Mouse (Mus musculus): ENCODE results near the gene Hmgb4. TPM values are rescaled to one million over a fixed set of nuclear protein-coding genes. Genes with fewer than 3 reads are reported as not detected.

Hmgb4 gene
- polyA plus RNA-seq, 1 experiment from 2014 or later = not detected

- H3K27me3 ChIP-seq (replicated peaks; ENCODE audit: control insufficient read depth, insufficient read depth, low read length) = no peaks in the 10 kb centered on the region
- WGBS = 46% methylated on average over 19 of the region's 19 CpGs
Measured at GRCm38 (mm10) chr4:128241075-128241853, 19.5 kb downstream of the Hmgb4 start.

GRCm38 (mm10) chr4:128239113-128239512 lies 21.6 kb downstream of the Hmgb4 start:
- Histone ChIP-seq H3K9ac (ENCODE audit: low read depth, low read length) (no peak overlapping the region), H3K4me3 (ENCODE audit: low read depth, low read length) (no peak overlapping the region), H3K27me3 (replicated peaks; ENCODE audit: control insufficient read depth, insufficient read depth, low read length) (no peaks in the 10 kb centered on the region), H3K9me3 (ENCODE audit: control insufficient read depth, low read length) (no peaks in the 10 kb centered on the region), H3K36me3 (ENCODE audit: control insufficient read depth, insufficient read depth, low read length) (no peaks in the 10 kb centered on the region), H3K4me1 (replicated peaks; ENCODE audit: control insufficient read depth, insufficient read depth, low read length) (no peaks in the 10 kb centered on the region), H3K4me2 (no peak overlapping the region), H3K27ac (ENCODE audit: low read depth, low read length) (no peak overlapping the region)
- 35% methylated on average over 1 of the region's 1 CpGs for WGBS
- ATAC-seq (replicated peaks; ENCODE audit: low FRiP score) (no peak), DNase-seq (ENCODE audit: low spot score) (no peak)

More at GRCm38 (mm10) chr4:128241075-128241853, 19.5 kb downstream of the Hmgb4 start:
- Histone ChIP-seq H3K4me3 (ENCODE audit: low read depth, low read length) (no peak overlapping the region), H3K9me3 (ENCODE audit: control insufficient read depth, low read length) (no peaks in the 10 kb centered on the region), H3K27ac (ENCODE audit: low read depth, low read length) (no peak overlapping the region), H3K9ac (ENCODE audit: low read depth, low read length) (no peak overlapping the region), H3K36me3 (ENCODE audit: control insufficient read depth, insufficient read depth, low read length) (no peaks in the 10 kb centered on the region), H3K4me1 (replicated peaks; ENCODE audit: control insufficient read depth, insufficient read depth, low read length) (no peaks in the 10 kb centered on the region), H3K4me2 (no peak overlapping the region)
- DNase-seq (ENCODE audit: low spot score) (no peak), ATAC-seq (replicated peaks; ENCODE audit: low FRiP score) (no peak)

GRCm38 (mm10) chr4:128233458-128233857 lies 27.3 kb downstream of the Hmgb4 start:
- no peak overlapping the region for H3K4me3 ChIP-seq (ENCODE audit: low read depth, low read length)
- DNase-seq (ENCODE audit: low spot score) = no peak
- no peaks in the 10 kb centered on the region for H3K9me3 ChIP-seq (ENCODE audit: control insufficient read depth, low read length)
- H3K9ac ChIP-seq (ENCODE audit: low read depth, low read length) = no peak overlapping the region
- no peak overlapping the region for H3K4me2 ChIP-seq
- H3K27me3 ChIP-seq (replicated peaks; ENCODE audit: control insufficient read depth, insufficient read depth, low read length) = no peaks in the 10 kb centered on the region
- H3K36me3 ChIP-seq (ENCODE audit: control insufficient read depth, insufficient read depth, low read length) = no peaks in the 10 kb centered on the region
- WGBS = 79% methylated on average over 13 of the region's 13 CpGs
- no peak overlapping the region for H3K27ac ChIP-seq (ENCODE audit: low read depth, low read length)
- H3K4me1 ChIP-seq (replicated peaks; ENCODE audit: control insufficient read depth, insufficient read depth, low read length) = no peaks in the 10 kb centered on the region
- no peak for ATAC-seq (replicated peaks; ENCODE audit: low FRiP score)

- Histone ChIP-seq H3K27me3 (replicated peaks; ENCODE audit: control insufficient read depth, insufficient read depth, low read length) (no peaks in the 10 kb centered on the region), H3K4me2 (no peak overlapping the region), H3K9ac (ENCODE audit: low read depth, low read length) (no peak overlapping the region), H3K36me3 (ENCODE audit: control insufficient read depth, insufficient read depth, low read length) (no peaks in the 10 kb centered on the region), H3K27ac (ENCODE audit: low read depth, low read length) (no peak overlapping the region), H3K4me1 (replicated peaks; ENCODE audit: control insufficient read depth, insufficient read depth, low read length) (no peaks in the 10 kb centered on the region), H3K9me3 (ENCODE audit: control insufficient read depth, low read length) (no peaks in the 10 kb centered on the region), H3K4me3 (ENCODE audit: low read depth, low read length) (no peak overlapping the region)
- ATAC-seq (replicated peaks; ENCODE audit: low FRiP score) = no peak
- DNase-seq (ENCODE audit: low spot score) = no peak
- 51% methylated on average over 13 of the region's 13 CpGs for WGBS
Measured at GRCm38 (mm10) chr4:128227377-128228316, 33.1 kb downstream of the Hmgb4 start.

GRCm38 (mm10) chr4:128224453-128224852 lies 36.3 kb downstream of the Hmgb4 start:
- Histone ChIP-seq H3K36me3 (ENCODE audit: control insufficient read depth, insufficient read depth, low read length) (no peaks in the 10 kb centered on the region), H3K9ac (ENCODE audit: low read depth, low read length) (no peak overlapping the region), H3K4me2 (no peak overlapping the region), H3K4me1 (replicated peaks; ENCODE audit: control insufficient read depth, insufficient read depth, low read length) (no peaks in the 10 kb centered on the region), H3K27ac (ENCODE audit: low read depth, low read length) (no peak overlapping the region), H3K27me3 (replicated peaks; ENCODE audit: control insufficient read depth, insufficient read depth, low read length) (no peaks in the 10 kb centered on the region), H3K9me3 (ENCODE audit: control insufficient read depth, low read length) (no peaks in the 10 kb centered on the region), H3K4me3 (ENCODE audit: low read depth, low read length) (no peak overlapping the region)
- 63% methylated on average over 6 of the region's 6 CpGs for WGBS
- DNase-seq (ENCODE audit: low spot score) (no peak), ATAC-seq (replicated peaks; ENCODE audit: low FRiP score) (no peak)

GRCm38 (mm10) chr4:128217991-128218595 lies 42.7 kb downstream of the Hmgb4 start:
- H3K9ac ChIP-seq (ENCODE audit: low read depth, low read length) = no peak overlapping the region
- no peaks in the 10 kb centered on the region for H3K9me3 ChIP-seq (ENCODE audit: control insufficient read depth, low read length)
- DNase-seq (ENCODE audit: low spot score) (no peak), ATAC-seq (replicated peaks; ENCODE audit: low FRiP score) (no peak)
- no peak overlapping the region for H3K4me2 ChIP-seq
- no peaks in the 10 kb centered on the region for H3K36me3 ChIP-seq (ENCODE audit: control insufficient read depth, insufficient read depth, low read length)
- no peaks in the 10 kb centered on the region for H3K4me1 ChIP-seq (replicated peaks; ENCODE audit: control insufficient read depth, insufficient read depth, low read length)
- H3K4me3 ChIP-seq (ENCODE audit: low read depth, low read length) = no peak overlapping the region
- H3K27me3 ChIP-seq (replicated peaks; ENCODE audit: control insufficient read depth, insufficient read depth, low read length) = no peaks in the 10 kb centered on the region
- 70% methylated on average over 13 of the region's 13 CpGs for WGBS
- H3K27ac ChIP-seq (ENCODE audit: low read depth, low read length) = no peak overlapping the region
